Mouse (Mus musculus) embryonic fibroblast, embryonic 13.5 days (primary cell): Measurements from ENCODE around the gene Itga9. TPM values are rescaled to one million over a fixed set of nuclear protein-coding genes. Genes with fewer than 3 reads are reported as not detected.

Source experiments
- H3K27ac ChIP-seq: 2 replicates; pipeline ENCODE4 v1.5.1; 2012; ENCODE audit warnings: low read length, control low read depth, inconsistent platforms; ENCODE audit not compliant: insufficient read depth
- H3K4me1 ChIP-seq: 2 replicates; pipeline ENCODE4 v1.6.1; 2011; ENCODE audit warnings: low read length; ENCODE audit not compliant: control insufficient read depth, insufficient read depth
- H3K4me3 ChIP-seq: 2 replicates; pipeline ENCODE4 v1.5.1; 2011; ENCODE audit warnings: mild to moderate bottlenecking, control low read depth, low read length; ENCODE audit not compliant: insufficient read depth
- CTCF ChIP-seq: IDR thresholded peaks from 2 replicates; pipeline ENCODE4 v1.5.1; 2011; ENCODE audit warnings: mild to moderate bottlenecking, control low read depth, low read length, moderate library complexity, borderline replicate concordance; ENCODE audit not compliant: insufficient read depth
- POLR2A ChIP-seq: IDR thresholded peaks from 2 replicates; pipeline ENCODE4 v1.6.1; 2011; ENCODE audit warnings: low read depth, mild to moderate bottlenecking, control low read depth, low read length, moderate library complexity
- polyA plus RNA-seq: library from polyadenylated mRNA; stranded (reverse); fragments of >200 nt; gene quantifications from 2 replicates; pipeline ENCODE4 v1.2.4, GENCODE M21; 2011; ENCODE audit warnings: low read depth; ENCODE audit not compliant: missing spikeins, insufficient read length

Gene Itga9
- polyA plus RNA-seq, 1 experiment: 22.9 TPM

DNA sequence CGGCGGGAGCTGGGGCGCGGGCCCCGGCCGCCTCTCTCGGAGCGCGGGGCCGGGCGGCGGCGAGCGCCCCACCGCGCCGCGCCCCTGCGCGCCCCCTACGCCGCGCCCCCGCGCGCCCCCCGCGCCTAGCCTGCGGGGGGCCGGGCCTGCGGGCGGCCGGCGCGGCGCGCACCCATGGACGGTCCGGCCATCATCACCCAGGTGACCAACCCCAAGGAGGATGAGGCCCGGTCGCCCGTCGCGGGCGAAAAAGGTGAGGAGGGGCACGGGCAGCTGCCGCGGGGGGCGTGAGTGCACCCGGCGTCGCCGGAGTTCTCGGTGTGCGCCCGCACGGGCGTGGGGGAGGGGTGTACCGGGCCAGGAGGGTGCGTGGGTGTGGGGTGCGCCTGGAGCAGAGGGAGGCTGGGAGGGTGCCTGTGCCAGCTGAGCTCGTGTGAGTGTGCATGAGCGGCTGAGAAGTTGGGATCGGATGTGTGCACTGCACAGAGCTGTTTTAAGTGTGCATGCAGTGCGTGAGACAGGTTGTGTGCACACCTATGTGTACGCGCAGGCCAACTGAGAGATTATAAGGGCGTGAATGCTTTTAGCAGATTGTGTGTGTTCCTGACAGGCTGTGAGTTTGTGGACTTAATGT is 320.3 kb downstream of the Itga9 start:
- peak; percentile 5; the same call in 1 of the 2 replicates for TF ChIP-seq POLR2A
- no peak for TF ChIP-seq CTCF
- no peak overlapping the region for H3K27ac ChIP-seq
- 0 out of 2 replicates have a peak, but pooled peaks cover 7% of the 10 kb centered on the region for H3K4me1 ChIP-seq
- H3K4me3 ChIP-seq: peak overlapping the region; percentile 68

DNA sequence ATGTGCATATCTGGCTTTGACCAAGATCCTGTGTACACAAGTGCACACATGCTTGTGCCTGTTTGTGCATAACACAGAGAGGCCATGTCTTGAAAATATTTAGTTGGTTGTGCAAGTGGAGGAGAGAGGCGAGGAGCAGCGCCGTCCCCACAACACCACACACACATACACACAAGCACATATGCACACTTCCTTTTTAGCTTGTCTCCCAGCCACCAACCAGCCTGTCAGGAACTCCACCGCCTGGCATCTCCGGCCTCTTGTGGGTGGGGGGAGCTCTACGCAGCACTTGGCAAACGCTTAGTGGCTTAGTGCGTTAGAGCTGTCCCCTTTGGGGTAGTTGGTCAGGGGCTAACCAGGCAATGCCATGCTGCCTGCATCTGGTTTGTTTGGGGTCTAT is 321.0 kb downstream of the Itga9 start:
- H3K27ac ChIP-seq: no peak overlapping the region
- H3K4me3 ChIP-seq: peak overlapping the region; percentile 68
- TF ChIP-seq POLR2A (0 out of 2 replicates have a peak, but pooled peaks have one; percentile 6), CTCF (no peak)
- 0 out of 2 replicates have a peak, but pooled peaks cover 7% of the 10 kb centered on the region for H3K4me1 ChIP-seq

DNA sequence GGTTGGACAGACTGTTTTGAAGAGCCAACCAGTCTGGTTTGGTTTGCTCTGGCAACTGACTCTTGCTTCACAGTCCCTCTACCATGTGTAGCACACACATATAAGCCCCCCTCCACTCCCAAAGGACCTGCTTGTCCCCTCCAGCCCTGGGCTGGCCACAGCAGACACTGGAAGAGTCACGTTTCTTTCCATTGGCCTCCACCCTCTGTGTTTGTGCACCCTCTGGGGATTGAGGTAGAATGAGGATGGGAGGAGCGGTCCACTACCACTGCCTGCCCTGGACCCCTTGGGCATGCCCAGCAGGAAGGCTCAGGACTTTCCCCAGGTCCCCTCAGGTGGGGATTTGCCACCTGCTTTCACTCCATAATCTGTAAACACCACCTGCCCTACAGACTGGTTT is 321.5 kb downstream of the Itga9 start:
- TF ChIP-seq CTCF: no peak
- TF ChIP-seq POLR2A: no peak
- Histone ChIP-seq H3K4me1 (0 out of 2 replicates have a peak, but pooled peaks cover 7% of the 10 kb centered on the region), H3K27ac (no peak overlapping the region), H3K4me3 (no peak overlapping the region)

DNA sequence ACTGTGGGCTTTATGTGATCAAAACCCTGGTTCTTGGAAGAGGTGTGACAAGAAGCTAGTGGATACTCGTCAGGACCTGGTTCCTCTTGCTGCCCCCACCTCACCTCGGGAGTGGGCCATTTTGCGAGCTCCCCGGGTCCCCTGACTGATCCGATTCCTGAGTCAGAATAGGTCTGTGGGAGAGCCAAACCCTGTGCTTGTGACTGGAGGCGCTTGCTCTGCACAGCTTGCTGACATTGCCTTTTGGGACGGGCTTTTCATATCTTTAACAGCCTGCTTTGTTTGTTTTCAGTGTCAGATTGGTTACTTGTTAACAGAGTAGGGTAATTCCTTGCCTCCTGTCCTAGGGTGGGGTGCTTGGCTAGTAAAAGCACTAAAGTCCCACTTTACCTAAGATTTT is 322.2 kb downstream of the Itga9 start:
- Histone ChIP-seq H3K4me1 (0 out of 2 replicates have a peak, but pooled peaks cover 7% of the 10 kb centered on the region), H3K27ac (no peak overlapping the region), H3K4me3 (no peak overlapping the region)
- TF ChIP-seq POLR2A (no peak), CTCF (no peak)

DNA sequence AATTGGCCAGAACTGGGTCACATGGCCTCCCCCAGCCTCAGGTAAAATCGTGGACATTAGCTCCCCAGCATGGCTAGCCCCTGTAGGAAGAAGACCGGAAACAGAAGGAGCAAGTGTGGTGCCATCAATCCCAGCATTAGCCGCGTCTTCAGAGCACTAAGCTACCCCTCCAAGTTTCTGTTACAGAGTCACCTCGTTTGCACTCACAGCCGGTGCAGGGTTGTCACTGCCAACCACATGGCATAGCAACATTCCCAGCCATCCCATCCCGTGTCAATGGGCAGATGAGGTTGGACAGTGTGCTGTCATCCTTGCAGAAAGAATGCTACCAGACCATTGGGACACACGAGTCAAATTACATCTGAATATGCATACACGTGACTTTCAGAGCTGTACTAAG is 324.1 kb downstream of the Itga9 start:
- Histone ChIP-seq H3K4me3 (no peak overlapping the region), H3K27ac (no peak overlapping the region), H3K4me1 (0 out of 2 replicates have a peak, but pooled peaks cover 7% of the 10 kb centered on the region)
- TF ChIP-seq CTCF (no peak), POLR2A (no peak)

DNA sequence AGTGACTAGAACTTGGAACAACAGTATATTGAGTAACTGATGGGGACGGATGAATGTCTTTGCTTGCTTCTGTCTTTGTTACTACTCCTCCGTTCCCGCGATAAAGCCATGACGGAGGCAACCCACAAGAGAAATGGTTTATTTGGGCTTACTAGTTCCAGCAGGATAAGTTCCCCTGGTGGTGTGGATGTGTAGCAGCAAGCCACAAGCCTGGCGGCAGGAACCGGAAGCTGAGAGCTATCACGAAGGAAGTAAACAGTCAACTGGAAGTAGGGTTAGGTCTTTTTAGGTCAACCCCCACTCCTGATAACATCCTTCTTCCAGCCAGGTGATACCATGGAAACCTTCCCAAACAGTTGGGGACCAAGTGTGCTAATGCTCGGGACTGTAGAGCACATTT is 327.3 kb downstream of the Itga9 start:
- Histone ChIP-seq H3K4me3 (no peak overlapping the region), H3K27ac (no peak overlapping the region), H3K4me1 (no peaks in the 10 kb centered on the region)
- TF ChIP-seq CTCF: no peak
- TF ChIP-seq POLR2A: no peak

DNA sequence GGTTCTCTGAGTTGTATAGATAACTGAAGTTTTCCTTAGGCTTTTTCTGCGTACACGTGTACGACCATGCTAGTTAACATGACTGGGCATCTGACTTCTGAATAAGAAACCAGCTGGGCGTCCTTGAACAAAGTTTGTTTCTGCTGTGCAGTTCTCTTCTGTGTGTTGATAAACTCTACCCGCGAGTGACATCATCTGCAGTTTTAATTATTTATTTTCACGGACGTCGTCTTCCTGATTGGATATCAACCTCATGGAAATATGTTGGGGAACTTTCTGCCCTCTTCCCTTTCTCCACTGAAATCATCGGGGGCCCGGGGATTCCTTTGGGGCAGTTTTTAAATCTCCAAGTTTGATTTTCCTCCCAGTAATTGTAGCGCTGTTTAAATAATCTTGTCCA is 327.8 kb downstream of the Itga9 start:
- H3K4me3 ChIP-seq: no peak overlapping the region
- TF ChIP-seq CTCF: no peak
- no peak for TF ChIP-seq POLR2A
- H3K4me1 ChIP-seq: no peaks in the 10 kb centered on the region
- no peak overlapping the region for H3K27ac ChIP-seq

DNA sequence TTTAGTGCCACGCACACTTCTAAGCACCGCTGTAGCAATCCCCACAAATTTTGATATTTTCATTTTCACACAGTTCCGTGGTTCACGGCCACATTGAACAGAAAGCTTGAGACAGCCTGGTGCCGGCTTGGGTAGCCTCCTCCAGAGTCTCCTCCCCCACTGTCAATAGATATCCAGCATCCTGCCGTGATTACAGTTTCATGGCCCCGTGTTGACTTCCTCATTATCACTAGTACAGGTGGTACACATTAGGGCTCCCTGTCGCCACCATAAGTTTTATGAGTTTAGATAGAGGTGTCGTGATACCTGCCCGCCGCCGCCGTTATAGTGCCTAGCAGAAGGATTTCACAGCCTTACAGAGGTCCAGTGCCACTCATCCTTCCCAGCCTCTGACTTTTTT is 328.6 kb downstream of the Itga9 start:
- Histone ChIP-seq H3K4me1 (no peaks in the 10 kb centered on the region), H3K4me3 (no peak overlapping the region), H3K27ac (no peak overlapping the region)
- TF ChIP-seq CTCF: no peak
- no peak for TF ChIP-seq POLR2A

DNA sequence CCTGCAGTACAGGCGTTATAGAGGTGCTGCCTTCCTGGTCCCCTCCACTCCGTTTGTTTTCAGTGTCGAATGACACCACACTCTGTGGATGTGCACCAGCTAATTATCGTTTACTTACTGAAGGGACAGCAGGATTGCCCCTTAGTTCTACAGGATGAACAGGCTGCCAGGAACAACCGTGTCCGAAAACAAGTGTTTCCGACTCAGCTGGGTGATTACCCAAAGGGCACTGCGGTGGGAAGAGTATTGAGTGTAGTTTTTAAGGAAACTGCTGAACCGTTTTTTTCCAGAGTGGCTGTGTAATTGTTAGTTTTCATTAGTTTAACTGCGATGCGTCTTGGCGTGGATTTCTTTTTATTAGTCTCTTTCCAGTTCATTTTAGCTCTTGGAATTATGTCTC is 329.6 kb downstream of the Itga9 start:
- Histone ChIP-seq H3K4me3 (no peak overlapping the region), H3K27ac (no peak overlapping the region), H3K4me1 (no peaks in the 10 kb centered on the region)
- TF ChIP-seq CTCF (no peak), POLR2A (no peak)

DNA sequence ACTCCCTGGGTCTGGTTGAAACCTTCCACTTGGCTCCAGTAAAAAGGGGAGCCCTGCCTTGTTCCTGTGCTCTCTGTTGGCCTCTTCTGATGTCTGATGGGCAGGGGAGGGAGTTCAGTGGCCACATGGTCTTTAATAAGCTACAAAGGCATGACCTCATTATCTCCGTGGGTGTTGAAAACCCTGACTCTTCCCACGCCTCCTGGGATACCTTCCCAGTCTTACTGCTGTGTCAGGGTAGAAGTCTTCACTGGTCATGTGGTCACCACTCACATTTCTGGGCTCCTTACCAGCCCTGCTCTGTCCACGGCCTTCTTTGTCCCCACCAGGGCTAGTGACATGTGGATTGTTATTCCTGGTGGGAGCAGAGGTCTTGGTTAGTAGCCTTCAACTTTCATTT is 331.0 kb downstream of the Itga9 start:
- no peaks in the 10 kb centered on the region for H3K4me1 ChIP-seq
- H3K27ac ChIP-seq: no peak overlapping the region
- no peak overlapping the region for H3K4me3 ChIP-seq
- TF ChIP-seq POLR2A: no peak

DNA sequence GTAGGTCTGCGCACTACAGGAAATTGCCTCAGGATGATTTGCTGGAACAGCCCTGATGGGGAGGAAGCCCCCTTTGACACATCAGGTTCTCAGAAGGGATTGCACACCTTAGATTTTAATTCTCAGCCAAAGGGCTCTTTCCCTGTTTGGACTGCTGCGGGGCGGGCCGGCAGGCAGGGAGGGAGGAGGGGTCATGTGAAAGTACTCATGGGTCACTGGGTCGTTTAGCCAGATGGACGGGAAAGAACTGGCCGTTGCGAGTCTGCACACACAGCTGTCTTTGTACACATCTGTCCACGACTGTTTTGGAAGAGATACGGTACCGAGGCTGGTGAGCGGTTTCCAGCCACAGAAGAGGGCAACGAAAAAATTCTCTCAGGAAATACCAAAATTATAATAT is 332.9 kb downstream of the Itga9 start:
- Histone ChIP-seq H3K4me3 (no peak overlapping the region), H3K27ac (no peak overlapping the region), H3K4me1 (no peaks in the 10 kb centered on the region)
- TF ChIP-seq CTCF (no peak), POLR2A (no peak)
